Mouse (Mus musculus): Measurements from ENCODE around the gene Cyp2s1. TPM values are rescaled to one million over a fixed set of nuclear protein-coding genes. Genes with fewer than 3 reads are reported as not detected.

Cyp2s1 gene
- under 1 TPM; 0.17 to 0.18 TPM for total RNA-seq (2021)
- long read RNA-seq, experiment 1: 0 reads
- long read RNA-seq, experiment 2: 0 reads

GRCm38 (mm10) chr7:25816241-25816919 is at the start of gene Cyp2s1:
Cyp2s1 (minus strand) TSS chr7:25816913.
- intact Hi-C loops (cut with DNase I): no loop called here
- DNase-seq: no peak

DNA sequence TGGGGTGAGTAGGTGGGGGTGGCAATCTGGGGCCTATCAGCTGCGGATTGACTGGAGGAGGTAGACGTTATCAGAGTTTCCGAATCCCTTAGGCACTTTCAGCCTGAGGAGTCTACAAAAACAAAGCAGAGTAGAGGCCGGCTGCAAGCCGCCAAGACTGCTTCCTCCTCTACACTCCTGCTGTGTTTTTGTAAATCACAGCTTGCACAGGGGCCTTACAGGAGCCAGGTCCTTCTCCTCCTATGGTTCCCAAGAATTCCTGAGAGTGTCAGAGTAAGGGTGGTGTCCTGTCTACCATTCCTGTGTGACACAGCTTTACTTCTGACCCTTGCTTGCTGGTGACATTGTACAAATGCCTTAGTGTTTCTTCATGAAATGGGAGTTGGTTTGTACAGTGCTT is 48.1 kb upstream of the Cyp2s1 start:
- intact Hi-C loops (cut with DNase I): no loop called here
- no peak for DNase-seq

- no peak for DNase-seq
- intact Hi-C loops (cut with DNase I): no loop called here
These were observed 47.0 kb upstream of the Cyp2s1 start for GRCm38 (mm10) chr7:25863756-25864155.

DNA sequence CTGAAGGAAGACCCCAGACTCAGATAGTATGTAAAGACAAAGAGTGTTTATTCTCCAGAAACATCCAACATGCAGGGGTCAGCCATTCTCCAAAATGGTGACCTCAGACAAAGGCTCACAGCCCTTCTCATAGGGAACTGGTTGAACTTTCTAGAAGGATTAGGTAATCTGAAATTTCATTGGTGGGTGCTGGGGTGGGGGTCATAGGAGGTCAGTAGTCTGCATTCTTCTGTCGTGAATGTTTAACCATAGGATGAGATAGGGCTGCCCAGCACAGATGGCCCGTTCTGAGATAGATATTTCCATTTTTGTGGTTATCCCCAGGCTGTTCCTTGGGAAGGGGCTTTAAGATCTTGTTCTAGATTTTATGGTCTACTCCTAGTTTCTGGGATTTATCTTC is 45.7 kb upstream of the Cyp2s1 start:
- intact Hi-C loops (cut with DNase I): no loop called here
- DNase-seq: no peak

GRCm38 (mm10) chr7:25859962-25860870 is 43.5 kb upstream of the Cyp2s1 start:
- intact Hi-C loops (cut with DNase I): no loop called here
- DNase-seq: no peak

DNA sequence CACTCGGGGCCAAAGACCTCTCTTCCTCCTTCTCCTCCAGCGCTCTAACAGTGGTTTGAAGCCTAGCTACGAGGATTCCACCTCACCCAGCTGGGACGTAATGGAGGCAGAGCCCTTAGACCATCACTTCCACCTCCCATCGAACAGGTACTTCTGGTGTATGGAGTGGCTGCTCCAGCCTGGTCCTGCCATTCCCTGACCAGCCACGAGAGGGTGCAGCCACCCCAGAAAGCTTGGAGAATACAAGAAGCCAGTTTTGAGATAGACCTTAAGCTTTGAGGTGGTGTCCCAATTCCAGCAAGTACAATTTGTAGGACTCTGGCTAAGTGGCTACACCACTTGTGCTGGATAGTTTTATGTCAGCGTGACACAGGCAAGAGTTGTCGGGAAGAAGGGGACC is 38.4 kb upstream of the Cyp2s1 start:
- intact Hi-C loops (cut with DNase I): no loop called here
- DNase-seq: peak; percentile 38 to 48

DNA sequence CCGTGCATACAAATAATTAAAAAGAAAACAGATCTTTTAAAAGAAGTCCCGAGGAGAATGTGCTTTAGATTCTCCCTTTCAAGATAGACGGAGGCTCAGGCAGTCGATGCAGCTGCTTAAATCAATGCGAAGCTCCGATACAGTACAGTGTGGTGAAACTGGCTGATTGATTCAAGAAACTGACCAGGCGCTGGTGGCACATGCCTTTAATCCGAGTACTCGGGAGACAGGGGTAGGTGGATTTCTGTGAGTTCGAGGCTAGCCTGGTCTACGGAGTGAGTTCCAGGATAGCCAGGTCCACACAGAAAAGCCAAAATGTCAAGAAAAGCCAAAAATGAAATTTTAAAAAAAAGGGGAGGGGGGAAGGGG is 31.7 kb upstream of the Cyp2s1 start:
- intact Hi-C loops (cut with DNase I): no loop called here
- no peak for DNase-seq

- intact Hi-C loops (cut with DNase I): no loop called here
These were observed 31.2 kb upstream of the Cyp2s1 start for GRCm38 (mm10) chr7:25847722-25848443.

GRCm38 (mm10) chr7:25844885-25845284 is 28.2 kb upstream of the Cyp2s1 start:
- no peak for DNase-seq
- intact Hi-C loops (cut with DNase I): no loop called here

More at GRCm38 (mm10) chr7:25847722-25848443, 31.2 kb upstream of the Cyp2s1 start:
- DNase-seq: peak; percentile 79 to 83

- DNase-seq: no peak
- intact Hi-C loops (cut with DNase I): no loop called here
These were observed 27.7 kb upstream of the Cyp2s1 start for GRCm38 (mm10) chr7:25844423-25844822.

- intact Hi-C loops (cut with DNase I): no loop called here
- no peak for DNase-seq
These were observed 26.8 kb upstream of the Cyp2s1 start for GRCm38 (mm10) chr7:25843492-25843891.

DNA sequence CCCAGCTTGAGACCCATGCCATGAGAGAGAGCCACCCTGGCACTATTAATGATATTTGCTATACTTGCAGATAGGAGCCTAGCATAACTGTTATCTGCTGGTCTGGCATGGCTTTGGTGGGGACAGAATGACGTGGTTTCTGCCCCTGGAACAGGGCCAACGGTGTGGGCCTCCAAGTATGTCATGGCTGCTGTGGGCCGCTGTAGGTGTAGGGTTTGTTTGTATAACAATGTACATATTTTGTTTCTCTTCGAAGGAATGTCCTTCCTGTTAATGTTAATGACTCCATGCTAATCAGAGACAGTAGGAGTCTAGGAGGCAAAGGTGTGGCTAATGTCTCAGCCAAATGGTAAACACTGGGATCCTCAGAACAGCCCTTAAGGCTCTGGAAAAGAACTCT is 24.2 kb upstream of the Cyp2s1 start:
- no peak for DNase-seq
- intact Hi-C loops (cut with DNase I): no loop called here

GRCm38 (mm10) chr7:25835188-25835891 is 18.6 kb upstream of the Cyp2s1 start:
- DNase-seq: no peak
- intact Hi-C loops (cut with DNase I): no loop called here

- intact Hi-C loops (cut with DNase I): no loop called here
- DNase-seq: no peak
These were observed 15.1 kb upstream of the Cyp2s1 start for GRCm38 (mm10) chr7:25831557-25832530.

- no peak for DNase-seq
- intact Hi-C loops (cut with DNase I): no loop called here
These were observed 13.5 kb upstream of the Cyp2s1 start for GRCm38 (mm10) chr7:25830251-25830650.

GRCm38 (mm10) chr7:25827199-25827598 is 10.5 kb upstream of the Cyp2s1 start:
- intact Hi-C loops (cut with DNase I): no loop called here
- DNase-seq: no peak

- intact Hi-C loops (cut with DNase I): no loop called here
- DNase-seq: no peak
These were observed 9.3 kb upstream of the Cyp2s1 start for GRCm38 (mm10) chr7:25826029-25826428.

DNA sequence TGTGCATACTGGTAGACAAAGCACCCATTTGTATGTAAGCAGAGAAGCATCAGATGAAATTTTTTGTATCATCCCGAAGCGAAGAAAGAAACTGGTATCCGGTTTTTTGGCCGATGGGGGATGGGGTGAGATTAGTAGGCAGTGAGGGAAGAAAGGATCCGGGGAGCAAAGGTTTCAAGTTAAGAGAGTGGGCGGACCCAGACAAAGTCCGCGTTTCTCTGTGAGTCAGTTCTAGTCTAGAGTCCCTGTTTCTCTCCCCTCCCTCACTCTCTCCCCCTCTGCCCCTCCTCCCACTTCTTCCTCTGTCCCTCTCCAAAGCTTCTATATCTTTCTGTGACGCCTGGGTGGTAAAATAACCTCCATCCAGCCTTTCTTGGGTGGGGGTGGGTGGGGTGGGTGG is 8.3 kb upstream of the Cyp2s1 start:
- intact Hi-C loops (cut with DNase I): no loop called here
- no peak for DNase-seq

- intact Hi-C loops (cut with DNase I): no loop called here
These were observed 1.1 kb downstream of the Cyp2s1 start for GRCm38 (mm10) chr7:25815571-25815970.

More at GRCm38 (mm10) chr7:25815571-25815970, 1.1 kb downstream of the Cyp2s1 start:
- no peak for DNase-seq
